Mouse (Mus musculus) hindbrain, embryonic 11.5 days (tissue): ENCODE measurements around the gene Ttc39b. TPM values are rescaled to one million over a fixed set of nuclear protein-coding genes. Genes with fewer than 3 reads are reported as not detected.
A peak's percentile ranks its signal among the peaks of the same experiment; 100 is the strongest.

Experiments used
- ATAC-seq: fragments of 200-750 bp; cut with Nextera tagmentation; 2 replicates; pipeline ENCODE4 v1.8.0; 2017; ENCODE audit warnings: mild to moderate bottlenecking, moderate TSS enrichment, moderate library complexity; ENCODE audit not compliant: low FRiP score
- DNase-seq: peaks from one replicate; pipeline ENCODE4 v3.0.0-alpha.2; 2015; ENCODE audit warnings: low spot score
- H3K27ac ChIP-seq: fragments of 300-500 bp; sonication (generic); 2 replicates; pipeline ENCODE4 v1.5.1; 2014; ENCODE audit warnings: mild to moderate bottlenecking, low read depth, low read length
- H3K27me3 ChIP-seq: fragments of 300-500 bp; sonication (generic); 2 replicates; pipeline ENCODE4 v1.6.1; 2014; ENCODE audit warnings: mild to moderate bottlenecking, low read length, moderate library complexity, mixed read lengths; ENCODE audit not compliant: control insufficient read depth, insufficient read depth
- H3K36me3 ChIP-seq: fragments of 300-500 bp; sonication (generic); 2 replicates; pipeline ENCODE4 v1.6.1; 2014; ENCODE audit warnings: mild to moderate bottlenecking, low read length, moderate library complexity, mixed read lengths; ENCODE audit not compliant: control insufficient read depth, insufficient read depth
- H3K4me1 ChIP-seq: fragments of 300-500 bp; sonication (generic); replicated peaks from 2 replicates; pipeline ENCODE4 v1.6.1; 2014; ENCODE audit warnings: low read length, mixed read lengths; ENCODE audit not compliant: control insufficient read depth, insufficient read depth
- H3K4me2 ChIP-seq: fragments of 300-500 bp; sonication (generic); replicated peaks from 2 replicates; pipeline ENCODE4 v1.6.1; 2014; ENCODE audit warnings: mild to moderate bottlenecking, low read depth, low read length
- H3K4me3 ChIP-seq: fragments of 300-500 bp; sonication (generic); 2 replicates; pipeline ENCODE4 v1.5.1; 2014; ENCODE audit warnings: low read depth, low read length
- H3K9ac ChIP-seq: fragments of 300-500 bp; sonication (generic); 2 replicates; pipeline ENCODE4 v1.6.1; 2014; ENCODE audit warnings: low read depth, low read length
- H3K9me3 ChIP-seq: fragments of 300-500 bp; sonication (generic); 2 replicates; pipeline ENCODE4 v1.6.1; 2016; ENCODE audit warnings: low read length; ENCODE audit not compliant: control insufficient read depth
- WGBS: fragments of 180-500 bp; shearing (Covaris S2); extraction: QIAGEN DNeasy Blood & Tissue Kit; methylation state at CpG from one replicate; pipeline ENCODE4 v1.1.7; 2014; 5-methylcytosine and 5-hydroxymethylcytosine counted together
- polyA plus RNA-seq: library from polyadenylated mRNA; unstranded; fragments of >200 nt; fragmentation: Nextera tagmentation; extraction: Ambion mirVana; gene quantifications from 2 replicates; pipeline ENCODE4 v1.2.1, GENCODE M21; 2014

Ttc39b gene
- polyA plus RNA-seq, 1 experiment from 2014 or later = 2.9 TPM

DNA sequence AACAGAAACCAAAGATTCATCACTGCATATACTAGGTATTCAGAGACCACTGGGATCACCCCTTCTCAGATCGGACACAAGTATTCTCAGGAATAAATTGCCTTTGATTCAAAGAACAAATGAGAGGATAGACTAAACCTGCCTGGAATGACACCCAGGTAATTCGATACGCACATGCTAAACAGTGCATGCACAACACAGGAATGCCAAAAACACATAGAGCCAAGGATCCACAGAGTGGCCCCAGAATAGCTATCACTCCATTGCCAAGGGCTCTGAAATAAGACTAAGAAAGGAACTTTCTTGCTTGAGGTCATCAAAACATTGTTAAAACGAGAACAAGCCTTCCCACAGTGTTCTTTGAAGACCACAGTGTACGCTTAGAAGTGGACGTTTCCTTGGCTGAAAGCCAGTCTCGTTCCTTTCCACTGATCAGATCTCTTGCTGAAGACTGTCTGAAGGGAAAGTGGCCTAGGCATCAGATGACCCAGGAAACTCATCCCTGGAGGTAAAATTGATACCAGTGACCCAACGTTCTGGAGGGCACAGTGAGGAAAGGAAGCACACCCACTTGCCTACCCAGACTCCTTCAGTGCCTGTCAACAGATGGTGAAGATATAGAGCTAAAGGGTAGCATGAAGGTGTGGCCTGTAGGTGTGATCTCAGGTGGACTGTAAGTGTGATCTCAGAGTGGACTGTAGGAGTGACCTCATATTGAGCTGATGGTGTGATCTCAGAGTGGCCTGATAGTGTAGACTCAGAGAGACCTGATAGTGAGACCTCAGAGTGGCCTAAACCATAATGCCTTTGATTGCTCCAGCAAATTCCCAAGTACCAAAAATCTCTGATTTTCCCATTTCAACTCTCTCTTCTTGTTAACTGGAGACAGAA is 141.6 kb downstream of the Ttc39b start:
- H3K36me3 ChIP-seq = no peaks in the 10 kb centered on the region
- ATAC-seq (0 out of 2 replicates have a peak, but pooled peaks have one; percentile 39), DNase-seq (no peak)
- H3K9me3 ChIP-seq = no peaks in the 10 kb centered on the region
- 73% methylated on average over 8 of the region's 8 CpGs for WGBS
- no peak overlapping the region for H3K4me3 ChIP-seq
- no peak overlapping the region for H3K27ac ChIP-seq
- H3K9ac ChIP-seq = no peak overlapping the region
- H3K27me3 ChIP-seq = no peaks in the 10 kb centered on the region
- no peak overlapping the region for H3K4me2 ChIP-seq
- no peaks in the 10 kb centered on the region for H3K4me1 ChIP-seq

DNA sequence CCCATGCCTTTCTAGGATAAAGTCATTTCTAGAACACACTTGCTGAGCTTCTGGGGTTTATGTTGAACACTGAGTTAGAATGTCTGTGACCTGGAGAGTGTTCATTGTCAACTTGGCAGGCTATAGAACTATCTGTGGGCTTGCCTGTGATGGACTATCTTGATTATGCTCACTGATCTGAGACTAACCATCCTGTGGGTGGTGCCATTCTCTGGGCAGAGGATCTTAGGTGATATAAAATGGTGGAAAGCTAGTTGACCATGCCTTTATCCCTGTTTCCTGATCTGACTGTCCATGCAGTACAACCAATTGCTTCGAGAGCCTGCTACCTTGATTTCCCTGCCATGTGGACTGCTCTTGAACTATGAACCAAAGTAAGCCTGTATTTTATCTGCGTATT is 146.6 kb downstream of the Ttc39b start:
- no peak for ATAC-seq
- 94% methylated on average over 2 of the region's 2 CpGs for WGBS
- no peaks in the 10 kb centered on the region for H3K4me1 ChIP-seq

DNA sequence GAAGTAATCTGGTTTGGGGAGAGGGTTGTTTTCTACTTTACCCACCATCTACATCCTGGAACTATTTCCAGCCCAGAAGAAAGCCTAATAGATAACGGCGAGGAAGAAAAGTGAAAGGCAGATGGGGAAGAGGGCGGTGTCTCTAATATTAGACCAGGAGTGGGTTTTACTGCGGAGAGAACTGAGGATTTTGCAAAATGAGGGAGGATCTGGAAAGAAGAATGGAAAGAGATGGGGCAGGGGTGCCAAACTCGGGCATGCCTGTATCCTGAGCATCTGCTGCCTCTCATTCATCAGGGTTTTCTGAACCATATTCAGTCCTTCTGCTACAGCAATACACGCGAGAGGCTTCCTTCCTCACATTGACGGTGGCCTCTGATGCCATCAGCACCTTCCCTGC is 149.1 kb downstream of the Ttc39b start:
- H3K9ac ChIP-seq = no peak overlapping the region
- no peaks in the 10 kb centered on the region for H3K27me3 ChIP-seq
- no peaks in the 10 kb centered on the region for H3K9me3 ChIP-seq
- 91% methylated on average over 8 of the region's 8 CpGs for WGBS
- no peak overlapping the region for H3K4me3 ChIP-seq
- H3K4me1 ChIP-seq = no peaks in the 10 kb centered on the region
- no peaks in the 10 kb centered on the region for H3K36me3 ChIP-seq
- ATAC-seq (no peak), DNase-seq (no peak)
- H3K27ac ChIP-seq = no peak overlapping the region
- no peak overlapping the region for H3K4me2 ChIP-seq

More for the DNA sequence above, 146.6 kb downstream of the Ttc39b start:
- no peak overlapping the region for H3K4me3 ChIP-seq
- no peaks in the 10 kb centered on the region for H3K36me3 ChIP-seq
- H3K9me3 ChIP-seq = no peaks in the 10 kb centered on the region
- H3K27ac ChIP-seq = no peak overlapping the region
- no peak overlapping the region for H3K9ac ChIP-seq
- no peak overlapping the region for H3K4me2 ChIP-seq
- no peaks in the 10 kb centered on the region for H3K27me3 ChIP-seq
- DNase-seq = no peak

DNA sequence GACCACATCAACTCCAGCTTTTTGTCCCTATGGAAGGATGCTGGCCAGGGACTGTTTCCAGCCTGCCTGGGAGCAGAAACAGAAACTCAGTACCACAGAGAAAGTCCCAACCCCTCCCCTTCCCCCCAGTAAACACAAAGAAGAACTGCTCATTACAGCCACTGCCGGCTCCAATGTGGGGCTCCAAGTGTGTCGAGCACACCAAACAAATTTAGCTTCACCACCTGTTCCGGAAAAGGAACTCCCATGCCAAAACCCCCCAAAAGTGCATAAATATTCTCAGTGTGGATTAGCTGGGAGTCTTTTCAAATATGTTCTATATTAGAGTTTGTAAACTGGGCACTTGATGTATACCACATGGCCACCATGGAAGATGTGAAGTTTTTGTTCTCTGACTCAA is 151.8 kb downstream of the Ttc39b start:
- ATAC-seq (no peak), DNase-seq (no peak)
- Histone ChIP-seq H3K4me3 (no peak overlapping the region), H3K4me1 (no peaks in the 10 kb centered on the region), H3K27ac (no peak overlapping the region), H3K9me3 (no peaks in the 10 kb centered on the region), H3K9ac (no peak overlapping the region), H3K4me2 (no peak overlapping the region), H3K27me3 (no peaks in the 10 kb centered on the region), H3K36me3 (no peaks in the 10 kb centered on the region)
- WGBS = 72% methylated on average over 3 of the region's 3 CpGs

DNA sequence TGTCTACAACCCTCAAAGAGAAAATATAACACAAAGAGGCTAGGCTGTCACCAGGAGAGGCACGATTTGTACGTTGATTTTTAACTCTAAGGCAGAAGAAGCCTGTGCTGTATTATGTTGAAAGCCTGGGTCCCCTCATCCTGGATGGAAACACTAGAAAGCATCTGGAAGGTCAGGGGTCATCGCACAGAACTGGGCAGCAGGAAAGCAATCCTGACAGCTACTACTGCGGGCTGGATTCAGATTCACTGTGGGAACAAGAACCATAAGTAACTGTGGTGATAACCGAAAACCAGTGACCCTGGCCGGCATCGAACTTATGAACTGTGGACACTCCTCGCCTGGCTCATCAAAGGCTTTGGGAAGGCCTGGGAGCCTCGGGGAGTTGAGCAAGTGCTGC is 153.3 kb downstream of the Ttc39b start:
- no peak overlapping the region for H3K4me3 ChIP-seq
- H3K4me2 ChIP-seq = no peak overlapping the region
- DNase-seq (peak; percentile 31), ATAC-seq (no peak)
- no peaks in the 10 kb centered on the region for H3K27me3 ChIP-seq
- WGBS = 27% methylated on average over 9 of the region's 9 CpGs
- H3K4me1 ChIP-seq = no peaks in the 10 kb centered on the region
- H3K27ac ChIP-seq = no peak overlapping the region
- H3K9me3 ChIP-seq = no peaks in the 10 kb centered on the region
- H3K36me3 ChIP-seq = no peaks in the 10 kb centered on the region
- H3K9ac ChIP-seq = no peak overlapping the region

Other genes with a start within 250 kb of the Ttc39b start
- gene Snapc3, start 93.5 kb upstream of the Ttc39b start, polyA plus RNA-seq = 85.2 and 95.0 TPM in 2 replicates
- 400 and 407 TPM in 2 replicates for gene Psip1, start 162.2 kb upstream of the Ttc39b start, polyA plus RNA-seq
- gene Ccdc171, start 201.3 kb upstream of the Ttc39b start, polyA plus RNA-seq = 3.8 and 4.5 TPM in 2 replicates